Mouse (Mus musculus) liver, embryonic 14.5 days (tissue): ENCODE measurements around the gene Mc1r. TPM values are rescaled to one million over a fixed set of nuclear protein-coding genes. Genes with fewer than 3 reads are reported as not detected.
"Not testable (repeated sequence)": the region's sequence is repeated elsewhere in the genome, so short reads cannot be mapped to it uniquely, and the experiment has no call there.

Experiments used
- ATAC-seq: fragments of 200-750 bp; cut with Nextera tagmentation; 2 replicates; pipeline ENCODE4 v1.8.0; 2017; ENCODE audit warnings: moderate number of reproducible peaks, mild to moderate bottlenecking, moderate library complexity; ENCODE audit not compliant: insufficient read depth
- DNase-seq, 3 experiments: peaks; one replicate each; pipeline ENCODE4 v3.0.0-alpha.2; 2012 to 2013; ENCODE audit warnings: low read depth in 3 of 3, low spot score in 3 of 3
- H3K27ac ChIP-seq: fragments of 300-500 bp; sonication (generic); 2 replicates; pipeline ENCODE4 v1.5.1; 2014; ENCODE audit warnings: moderate library complexity, mild to moderate bottlenecking, control low read depth, inconsistent platforms
- H3K27me3 ChIP-seq: fragments of 300-500 bp; sonication (generic); 2 replicates; pipeline ENCODE4 v1.6.1; 2014; ENCODE audit warnings: mild to moderate bottlenecking, low read length, moderate library complexity; ENCODE audit not compliant: control insufficient read depth, insufficient read depth
- H3K36me3 ChIP-seq: fragments of 300-500 bp; sonication (generic); replicated peaks from 2 replicates; pipeline ENCODE4 v1.6.1; 2014; ENCODE audit warnings: low read depth; ENCODE audit not compliant: control insufficient read depth, insufficient read depth
- H3K4me1 ChIP-seq, 2 experiments: fragments of 200-500 bp in 1 of 2; fragments of 300-500 bp in 1 of 2; sonication (generic) in 1 of 2; replicated peaks; 2 replicates each; pipeline ENCODE4 v1.6.1; 2012 to 2014; ENCODE audit warnings: antibody characterized with exemption in 1 of 2, inconsistent platforms in 1 of 2, low read length in 1 of 2; ENCODE audit not compliant: control insufficient read depth in 2 of 2, insufficient read depth in 2 of 2
- H3K4me2 ChIP-seq: fragments of 300-500 bp; sonication (generic); 2 replicates; pipeline ENCODE4 v1.6.1; 2014; ENCODE audit warnings: low read depth, mild to moderate bottlenecking, control low read depth, moderate library complexity
- H3K4me3 ChIP-seq, 2 experiments: fragments of 200-500 bp in 1 of 2; fragments of 300-500 bp in 1 of 2; sonication (generic) in 1 of 2; 2 replicates each; pipeline ENCODE4 v1.5.1; 2012 to 2014; ENCODE audit warnings: low read depth in 2 of 2, low read length in 2 of 2, mild to moderate bottlenecking in 2 of 2, control low read depth in 1 of 2, inconsistent platforms in 1 of 2, moderate library complexity in 1 of 2; ENCODE audit not compliant: insufficient read depth in 1 of 2
- H3K9ac ChIP-seq: fragments of 300-500 bp; sonication (generic); replicated peaks from 2 replicates; pipeline ENCODE4 v1.6.1; 2014; ENCODE audit warnings: mild to moderate bottlenecking, control low read depth, moderate library complexity
- H3K9me3 ChIP-seq: fragments of 300-500 bp; sonication (generic); 2 replicates; pipeline ENCODE4 v1.6.1; 2016; ENCODE audit warnings: low read length, mixed read lengths; ENCODE audit not compliant: control insufficient read depth
- CTCF ChIP-seq: IDR thresholded peaks from 2 replicates; pipeline ENCODE4 v1.5.1; 2016; ENCODE audit warnings: antibody characterized with exemption, low read depth, control low read depth
- EP300 ChIP-seq: IDR thresholded peaks from 2 replicates; pipeline ENCODE4 v1.6.1; 2016; ENCODE audit warnings: antibody characterized with exemption, low read depth
- WGBS: fragments of 180-500 bp; shearing (Covaris S2); extraction: QIAGEN DNeasy Blood & Tissue Kit; methylation state at CpG from one replicate; pipeline ENCODE4 v1.1.7; 2014; ENCODE audit not compliant: insufficient replicate concordance; 5-methylcytosine and 5-hydroxymethylcytosine counted together
- polyA plus RNA-seq, 2 experiments: library from polyadenylated mRNA; depleted of rRNA in 1 of 2; stranded (reverse) in 1 of 2; unstranded in 1 of 2; fragments of >200 nt; fragmentation: Nextera tagmentation in 1 of 2; extraction: Ambion mirVana in 1 of 2; gene quantifications; 2 replicates each; pipeline versions ENCODE4 v1.2.1 to v1.2.3; 2012 to 2014

Gene Mc1r
- polyA plus RNA-seq, 2 experiments = 0.03 TPM; not detected in 1

DNA sequence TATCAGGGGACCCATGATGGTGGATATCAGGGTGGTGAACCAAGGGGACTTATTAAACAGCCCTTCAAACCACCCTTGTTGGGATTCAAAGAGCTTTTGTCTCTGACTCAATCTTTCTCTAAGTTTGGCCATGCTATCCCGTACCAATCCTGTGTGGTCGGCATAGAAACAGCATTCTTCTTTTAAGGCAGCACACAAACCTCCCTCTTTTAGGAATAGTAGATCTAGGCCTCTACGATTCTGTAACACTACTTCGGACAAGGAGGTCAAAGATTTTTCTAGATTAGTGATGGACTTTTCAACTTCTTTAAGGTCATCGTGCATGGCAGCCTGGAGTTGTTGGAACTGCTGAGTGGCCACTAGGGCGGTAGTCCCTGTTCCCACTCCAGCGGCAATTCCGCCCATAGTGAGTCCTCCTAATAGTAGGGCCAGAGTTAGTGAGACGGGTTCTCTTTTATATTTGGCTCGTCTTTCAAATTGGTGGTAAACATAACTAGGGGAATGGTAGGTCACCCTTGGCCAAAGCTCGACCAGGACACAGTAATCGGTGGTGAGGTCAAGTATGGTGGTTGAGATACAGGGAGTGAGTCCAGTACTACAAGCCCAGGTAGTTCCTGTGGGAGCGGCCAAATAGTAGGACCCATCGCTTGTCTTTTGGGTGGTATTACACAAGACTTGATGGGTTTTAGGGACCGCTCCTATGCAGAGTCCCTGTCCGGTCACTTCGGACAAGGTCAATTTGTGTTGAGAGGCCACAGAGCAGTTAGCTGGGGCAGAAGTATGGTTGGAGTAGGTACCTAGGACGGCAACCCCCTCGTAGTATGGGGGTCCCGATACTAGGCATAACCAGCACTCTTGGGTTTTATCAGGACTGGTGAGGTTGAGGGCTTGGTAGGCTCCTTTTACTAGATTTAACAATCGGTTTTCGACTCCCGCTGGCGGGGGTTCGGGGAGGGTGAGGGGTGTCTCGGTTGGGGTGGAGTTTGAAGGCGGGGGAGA is 19.9 kb downstream of the Mc1r start:
- H3K4me3 ChIP-seq = no peak overlapping the region
- TF ChIP-seq EP300 = no peak
- TF ChIP-seq CTCF = no peak
- peaks cover 28% of the 10 kb centered on the region for H3K9me3 ChIP-seq
- H3K4me1 ChIP-seq = no peaks in the 10 kb centered on the region; a peak in 1 of 4 replicates
- H3K27me3 ChIP-seq = no peaks in the 10 kb centered on the region
- H3K36me3 ChIP-seq = no peaks in the 10 kb centered on the region
- H3K27ac ChIP-seq = no peak overlapping the region
- DNase-seq = no peak
- 86% methylated on average over 27 of the region's 27 CpGs for WGBS
- H3K4me2 ChIP-seq = no peak overlapping the region
- no peak overlapping the region for H3K9ac ChIP-seq
- no peak for ATAC-seq

GRCm38 (mm10) chr8:123427639-123428275 is 20.9 kb downstream of the Mc1r start:
- no peak overlapping the region for H3K9ac ChIP-seq
- H3K4me1 ChIP-seq = no peaks in the 10 kb centered on the region
- no peak for ATAC-seq
- no peak for TF ChIP-seq CTCF
- TF ChIP-seq EP300 = no peak
- H3K4me3 ChIP-seq = no peak overlapping the region
- H3K9me3 ChIP-seq = peaks cover 34% of the 10 kb centered on the region
- no peak overlapping the region for H3K4me2 ChIP-seq
- no peak overlapping the region for H3K27ac ChIP-seq
- H3K27me3 ChIP-seq = no peaks in the 10 kb centered on the region
- DNase-seq = no peak
- H3K36me3 ChIP-seq = no peaks in the 10 kb centered on the region
- 86% methylated on average over 24 of the region's 24 CpGs for WGBS

GRCm38 (mm10) chr8:123428343-123428893 is 21.5 kb downstream of the Mc1r start:
- H3K4me3 ChIP-seq = no peak overlapping the region
- no peaks in the 10 kb centered on the region for H3K27me3 ChIP-seq
- peaks cover 34% of the 10 kb centered on the region for H3K9me3 ChIP-seq
- no peak for ATAC-seq
- H3K27ac ChIP-seq = no peak overlapping the region
- no peak for DNase-seq
- H3K4me2 ChIP-seq = no peak overlapping the region
- TF ChIP-seq EP300 (no peak), CTCF (no peak)
- H3K4me1 ChIP-seq = no peaks in the 10 kb centered on the region
- WGBS = 89% methylated on average over 29 of the region's 29 CpGs
- H3K36me3 ChIP-seq = no peaks in the 10 kb centered on the region
- H3K9ac ChIP-seq = no peak overlapping the region

DNA sequence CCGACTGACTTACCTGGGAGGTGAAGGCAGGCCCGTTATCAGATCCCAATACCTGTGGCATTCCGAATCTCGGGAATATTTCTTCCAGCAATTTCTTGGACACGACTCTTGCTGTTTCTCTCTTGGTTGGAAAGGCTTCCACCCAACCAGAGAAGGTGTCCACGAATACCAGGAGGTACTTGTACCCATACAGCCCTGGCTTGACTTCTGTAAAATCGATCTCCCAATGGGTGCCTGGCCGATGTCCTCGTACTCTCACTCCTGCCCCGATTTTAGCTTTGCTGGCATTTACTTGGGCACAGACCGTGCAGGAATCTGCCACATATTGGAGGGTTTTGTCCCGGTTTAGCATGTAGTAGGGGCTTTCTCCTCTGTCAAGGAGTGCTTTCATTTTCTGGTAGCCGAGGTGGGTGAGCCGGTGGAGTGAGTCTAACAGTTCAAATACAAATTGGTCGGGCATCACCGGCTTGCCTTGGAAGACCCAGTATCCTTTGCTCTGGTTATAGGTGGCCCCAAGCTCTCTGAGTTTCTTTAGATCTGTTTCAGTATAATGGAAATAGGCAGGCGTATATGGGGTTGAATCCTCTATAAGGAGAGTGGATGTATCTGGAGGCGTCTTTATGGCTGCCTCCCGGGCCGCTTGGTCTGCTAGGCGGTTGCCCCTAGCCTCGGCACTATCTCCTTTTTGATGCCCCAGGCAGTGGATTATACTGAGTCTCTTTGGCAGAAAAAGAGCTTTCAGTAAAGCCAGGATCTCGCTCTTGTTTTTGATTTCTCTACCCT is 22.2 kb downstream of the Mc1r start:
- no peak overlapping the region for H3K9ac ChIP-seq
- H3K9me3 ChIP-seq = peaks cover 34% of the 10 kb centered on the region
- no peak for TF ChIP-seq EP300
- no peak for TF ChIP-seq CTCF
- H3K4me2 ChIP-seq = no peak overlapping the region
- H3K4me1 ChIP-seq = no peaks in the 10 kb centered on the region
- no peaks in the 10 kb centered on the region for H3K36me3 ChIP-seq
- no peak overlapping the region for H3K27ac ChIP-seq
- DNase-seq (no peak), ATAC-seq (no peak)
- H3K27me3 ChIP-seq = no peaks in the 10 kb centered on the region
- no peak overlapping the region for H3K4me3 ChIP-seq
- 79% methylated on average over 23 of the region's 23 CpGs for WGBS

GRCm38 (mm10) chr8:123429722-123430013 is 22.8 kb downstream of the Mc1r start:
- H3K27ac ChIP-seq, H3K9ac ChIP-seq, H3K36me3 ChIP-seq, H3K27me3 ChIP-seq, H3K4me2 ChIP-seq, DNase-seq, H3K4me3 ChIP-seq, H3K4me1 ChIP-seq, ATAC-seq: not testable (repeated sequence)
- H3K9me3 ChIP-seq = peaks cover 34% of the 10 kb centered on the region
- 88% methylated on average over 15 of the region's 15 CpGs for WGBS

GRCm38 (mm10) chr8:123430936-123431335 is 24.0 kb downstream of the Mc1r start:
- not testable (repeated sequence) for H3K36me3 ChIP-seq, H3K27me3 ChIP-seq, H3K4me1 ChIP-seq, H3K27ac ChIP-seq, H3K4me3 ChIP-seq, DNase-seq, H3K9ac ChIP-seq, ATAC-seq, H3K4me2 ChIP-seq
- H3K9me3 ChIP-seq = peaks cover 34% of the 10 kb centered on the region
- WGBS = 61% methylated on average over 7 of the region's 8 CpGs
